Mouse (Mus musculus): ENCODE results near the gene Zwilch. TPM values are rescaled to one million over a fixed set of nuclear protein-coding genes. Genes with fewer than 3 reads are reported as not detected.
"Not testable (repeated sequence)": the region's sequence is repeated elsewhere in the genome, so short reads cannot be mapped to it uniquely, and the experiment has no call there.

The Zwilch gene
- polyA plus RNA-seq, 1 experiment from 2014 or later, result 31.4 TPM

DNA sequence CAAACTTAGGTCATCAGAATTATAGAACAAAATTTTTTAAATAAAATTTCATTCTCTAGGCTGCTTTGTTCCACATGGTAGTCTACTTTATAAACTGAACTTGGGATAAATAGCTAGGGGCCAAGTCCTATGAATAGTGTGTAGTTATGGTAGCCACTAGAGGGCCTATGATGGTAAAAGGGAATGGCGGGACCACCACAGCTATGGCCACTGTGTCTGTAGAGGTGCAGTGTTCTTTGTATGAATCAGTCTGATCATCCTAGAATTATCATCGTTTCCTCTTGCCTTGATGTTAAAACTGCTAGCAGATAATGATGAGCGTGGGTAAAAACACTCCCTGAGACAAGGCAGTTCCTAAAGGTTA lies 5.7 kb upstream of the Zwilch start:
- no peaks in the 10 kb centered on the region for H3K27me3 ChIP-seq (ENCODE audit: insufficient read depth, low read length)
- peak; percentile 58 for TF ChIP-seq CTCF (IDR thresholded peaks at IDR 0.05; ENCODE audit: low read depth)
- H3K27ac ChIP-seq (ENCODE audit: low read depth), result peak overlapping the region; percentile 87
- H3K4me3 ChIP-seq (ENCODE audit: low read depth, low read length), result peak overlapping the region; percentile 61
- peaks cover 82% of the 10 kb centered on the region for H3K36me3 ChIP-seq (ENCODE audit: insufficient read depth)
- peak; percentile 76 for ATAC-seq (ENCODE audit: insufficient read depth)
- no peaks in the 10 kb centered on the region for H3K9me3 ChIP-seq (ENCODE audit: low read depth, low read length)
- WGBS, result 44% methylated on average over 3 of the region's 3 CpGs
- H3K4me2 ChIP-seq, result peak overlapping the region; percentile 65
- peak overlapping the region; percentile 65 for H3K9ac ChIP-seq
- DNase-seq, result peak; percentile 74
- H3K4me1 ChIP-seq (ENCODE audit: insufficient read depth), result peaks cover 6% of the 10 kb centered on the region; the same call in 1 of the 2 replicates

- H3K9ac ChIP-seq, result no peak overlapping the region; the same call in 1 of the 2 replicates
- WGBS, result 83% methylated on average over 11 of the region's 11 CpGs
Observed at GRCm38 (mm10) chr9:64175378-64175777, 2.5 kb upstream of the Zwilch start.

GRCm38 (mm10) chr9:64174766-64175165 lies 1.9 kb upstream of the Zwilch start:
- peaks cover 4% of the 10 kb centered on the region; the same call in 1 of the 2 replicates for H3K4me1 ChIP-seq (ENCODE audit: insufficient read depth)
- 59% methylated on average over 8 of the region's 8 CpGs for WGBS
- H3K9ac ChIP-seq, result peak overlapping the region; percentile 95
- peak overlapping the region; percentile 64 for H3K4me3 ChIP-seq (ENCODE audit: low read depth, low read length)
- no peaks in the 10 kb centered on the region for H3K9me3 ChIP-seq (ENCODE audit: low read depth, low read length)
- ATAC-seq (ENCODE audit: insufficient read depth), result no peak
- no peak for TF ChIP-seq CTCF (IDR thresholded peaks at IDR 0.05; ENCODE audit: low read depth)
- H3K27me3 ChIP-seq (ENCODE audit: insufficient read depth, low read length), result no peaks in the 10 kb centered on the region
- DNase-seq, result no peak
- peaks cover 46% of the 10 kb centered on the region for H3K36me3 ChIP-seq (ENCODE audit: insufficient read depth)
- no peak overlapping the region; the same call in 1 of the 2 replicates for H3K27ac ChIP-seq (ENCODE audit: low read depth)
- H3K4me2 ChIP-seq, result peak overlapping the region; percentile 73

More at GRCm38 (mm10) chr9:64175378-64175777, 2.5 kb upstream of the Zwilch start:
- Histone ChIP-seq H3K4me1 (ENCODE audit: insufficient read depth) (peaks cover 6% of the 10 kb centered on the region; the same call in 1 of the 2 replicates), H3K9me3 (ENCODE audit: low read depth, low read length) (no peaks in the 10 kb centered on the region), H3K27ac (ENCODE audit: low read depth) (no peak overlapping the region), H3K4me3 (ENCODE audit: low read depth, low read length) (peak overlapping the region; percentile 64; the same call in 1 of the 2 replicates), H3K4me2 (peak overlapping the region; percentile 73), H3K36me3 (ENCODE audit: insufficient read depth) (peaks cover 52% of the 10 kb centered on the region), H3K27me3 (ENCODE audit: insufficient read depth, low read length) (no peaks in the 10 kb centered on the region)
- no peak for DNase-seq
- TF ChIP-seq CTCF (IDR thresholded peaks at IDR 0.05; ENCODE audit: low read depth), result no peak
- no peak for ATAC-seq (ENCODE audit: insufficient read depth)

GRCm38 (mm10) chr9:64174341-64174740 lies 1.4 kb upstream of the Zwilch start:
- H3K9ac ChIP-seq, result peak overlapping the region; percentile 95
- DNase-seq, result no peak
- 0 out of 2 replicates have a peak, but pooled peaks cover 3% of the 10 kb centered on the region for H3K4me1 ChIP-seq (ENCODE audit: insufficient read depth)
- TF ChIP-seq CTCF (IDR thresholded peaks at IDR 0.05; ENCODE audit: low read depth), result no peak
- peaks cover 45% of the 10 kb centered on the region for H3K36me3 ChIP-seq (ENCODE audit: insufficient read depth)
- no peak for ATAC-seq (ENCODE audit: insufficient read depth)
- H3K9me3 ChIP-seq (ENCODE audit: low read depth, low read length), result no peaks in the 10 kb centered on the region
- no peaks in the 10 kb centered on the region for H3K27me3 ChIP-seq (ENCODE audit: insufficient read depth, low read length)
- peak overlapping the region; percentile 64 for H3K4me3 ChIP-seq (ENCODE audit: low read depth, low read length)
- no peak overlapping the region; the same call in 1 of the 2 replicates for H3K27ac ChIP-seq (ENCODE audit: low read depth)
- H3K4me2 ChIP-seq, result peak overlapping the region; percentile 73

DNA sequence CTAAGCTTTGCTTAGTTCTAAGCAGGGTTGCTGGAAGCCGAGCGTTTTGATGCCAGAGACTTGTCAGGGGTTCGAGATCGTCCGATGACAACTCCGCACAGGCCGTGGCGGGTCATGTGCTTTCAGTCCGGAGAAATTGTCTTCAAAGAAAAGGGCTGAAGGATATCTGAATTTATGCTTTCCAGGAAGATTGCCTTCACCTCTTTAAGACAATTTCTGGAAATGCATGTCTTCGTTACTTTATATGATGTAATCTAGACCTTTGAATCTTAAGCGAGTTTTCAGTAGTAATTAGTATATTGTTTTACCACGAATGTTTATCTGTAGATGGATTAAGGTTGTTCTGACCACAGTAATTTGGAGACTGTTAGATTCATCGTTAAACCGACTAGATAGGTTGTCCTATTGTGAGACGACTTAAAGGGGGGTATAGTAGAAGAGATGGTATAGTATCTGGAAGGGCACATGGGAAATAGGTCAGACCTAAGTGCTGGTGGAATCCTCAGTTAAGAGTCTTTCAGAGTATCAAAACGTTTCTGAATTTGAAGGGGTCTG lies 839 bp upstream of the Zwilch start:
- under 1% methylated on average over 16 of the region's 16 CpGs for WGBS
- TF ChIP-seq CTCF (IDR thresholded peaks at IDR 0.05; ENCODE audit: low read depth), result no peak
- H3K27ac ChIP-seq (ENCODE audit: low read depth), result peak overlapping the region; percentile 97
- no peak; the same call in 1 of the 2 replicates for ATAC-seq (ENCODE audit: insufficient read depth)
- peak overlapping the region; percentile 73 for H3K4me2 ChIP-seq
- peaks cover 42% of the 10 kb centered on the region for H3K36me3 ChIP-seq (ENCODE audit: insufficient read depth)
- H3K4me3 ChIP-seq (ENCODE audit: low read depth, low read length), result peak overlapping the region; percentile 64
- H3K27me3 ChIP-seq (ENCODE audit: insufficient read depth, low read length), result no peaks in the 10 kb centered on the region
- H3K9me3 ChIP-seq (ENCODE audit: low read depth, low read length), result no peaks in the 10 kb centered on the region
- peak overlapping the region; percentile 95 for H3K9ac ChIP-seq
- 0 out of 2 replicates have a peak, but pooled peaks cover 3% of the 10 kb centered on the region for H3K4me1 ChIP-seq (ENCODE audit: insufficient read depth)
- DNase-seq, result no peak

DNA sequence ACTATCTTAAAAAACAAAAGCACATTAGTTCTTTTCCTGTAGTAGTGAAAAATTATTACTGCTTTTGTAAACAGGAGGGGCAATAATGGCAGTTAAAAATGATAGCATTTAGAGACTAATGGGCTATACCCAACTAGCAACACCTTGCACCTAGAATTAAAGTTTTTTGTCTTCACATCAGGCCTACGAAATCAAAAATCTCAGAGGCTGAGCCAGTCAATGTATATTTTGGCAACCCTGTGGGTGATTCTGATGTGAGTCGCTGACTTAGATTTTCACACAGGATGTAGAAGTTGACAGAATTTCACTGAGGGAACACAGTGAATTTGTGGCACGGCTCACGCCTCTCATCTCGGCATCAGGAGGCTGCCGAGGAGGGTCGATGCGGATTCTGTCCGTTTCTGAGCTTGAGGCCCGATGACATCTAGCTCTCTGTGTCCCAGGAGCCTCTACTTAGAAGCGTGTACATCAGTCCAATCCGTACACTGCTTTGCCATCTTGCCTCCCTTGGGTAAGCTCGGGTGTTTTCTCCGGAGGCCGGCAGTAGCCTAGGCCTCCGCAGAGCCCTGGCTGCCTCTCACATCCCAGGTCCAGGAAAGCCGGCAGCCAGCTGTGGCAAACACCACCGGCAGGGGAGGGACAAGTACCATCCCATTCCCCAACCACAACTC lies 624 bp downstream of the Zwilch start:
- Histone ChIP-seq H3K27ac (ENCODE audit: low read depth) (peak overlapping the region; percentile 97), H3K4me2 (peak overlapping the region; percentile 73), H3K9ac (peak overlapping the region; percentile 95), H3K4me3 (ENCODE audit: low read depth, low read length) (peak overlapping the region; percentile 64), H3K36me3 (ENCODE audit: insufficient read depth) (peaks cover 34% of the 10 kb centered on the region), H3K9me3 (ENCODE audit: low read depth, low read length) (no peaks in the 10 kb centered on the region), H3K27me3 (ENCODE audit: insufficient read depth, low read length) (no peaks in the 10 kb centered on the region), H3K4me1 (ENCODE audit: insufficient read depth) (0 out of 2 replicates have a peak, but pooled peaks cover 3% of the 10 kb centered on the region)
- 2% methylated on average over 18 of the region's 18 CpGs for WGBS
- no peak for TF ChIP-seq CTCF (IDR thresholded peaks at IDR 0.05; ENCODE audit: low read depth)
- no peak for DNase-seq
- ATAC-seq (ENCODE audit: insufficient read depth), result peak; percentile 62; the same call in 1 of the 2 replicates

DNA sequence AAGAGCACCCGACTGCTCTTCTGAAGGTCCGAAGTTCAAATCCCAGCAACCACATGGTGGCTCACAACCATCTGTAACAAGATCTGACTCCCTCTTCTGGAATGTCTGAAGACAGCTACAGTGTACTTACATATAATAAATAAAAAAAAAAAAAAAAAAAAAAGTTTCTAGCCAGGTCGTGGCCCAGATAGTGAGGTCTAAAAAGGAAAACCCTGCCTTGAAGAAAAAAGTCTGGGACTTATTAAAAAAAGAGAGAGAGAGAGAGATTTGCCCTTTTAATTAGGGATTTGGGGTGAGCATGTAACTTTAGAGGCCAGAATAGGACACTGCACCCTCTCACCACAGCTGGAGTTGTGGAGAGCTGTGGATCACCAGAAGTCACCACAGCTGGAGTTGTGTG lies 2.9 kb downstream of the Zwilch start:
- peaks cover 28% of the 10 kb centered on the region for H3K36me3 ChIP-seq (ENCODE audit: insufficient read depth)
- H3K9me3 ChIP-seq (ENCODE audit: low read depth, low read length); H3K4me3 ChIP-seq (ENCODE audit: low read depth, low read length); H3K27ac ChIP-seq (ENCODE audit: low read depth); ATAC-seq (ENCODE audit: insufficient read depth); H3K4me2 ChIP-seq; DNase-seq; H3K9ac ChIP-seq; H3K4me1 ChIP-seq (ENCODE audit: insufficient read depth); H3K27me3 ChIP-seq (ENCODE audit: insufficient read depth, low read length): not testable (repeated sequence)
- 84% methylated on average over 3 of the region's 3 CpGs for WGBS
